25 mouse cellular contexts compared by ENCODE assay signal in genomic region chr17:80427966-80428365, GRCm38 (mm10). TPM values are rescaled to one million over a fixed set of nuclear protein-coding genes. Genes with fewer than 3 reads are reported as not detected.
A peak's percentile ranks its signal among the peaks of the same experiment; 100 is the strongest.
DNase-seq lines count a peak whose midpoint lies in the region; ATAC-seq and TF ChIP-seq lines count a peak whose summit lies in the region.
"Had no signal": no experiment of that assay in that cellular context is flagged by ENCODE, and none has a peak within 500 bp of the region (broad histone marks: within the 10 kb centered on the region; RNA-seq: fewer than 3 reads in every experiment).

No protein-coding gene starts in this region.

- peaks cover 17% of the 10 kb centered on the region; the same call in 1 of the 2 replicates for H3K4me1 ChIP-seq in heart, embryonic 12.5 days (replicated peaks)
- no peaks in the 10 kb centered on the region; the same call in 1 of the 2 replicates for H3K4me1 ChIP-seq in kidney, postnatal 0 days (replicated peaks; ENCODE audit: insufficient read depth, low read length)
- H3K4me1 ChIP-seq in kidney, embryonic 14.5 days (ENCODE audit: control insufficient read depth, insufficient read depth, low read length) = no peaks in the 10 kb centered on the region
- no peaks in the 10 kb centered on the region for H3K4me1 ChIP-seq in midbrain, embryonic 14.5 days (ENCODE audit: control insufficient read depth, insufficient read depth, low read length)
- H3K4me1 ChIP-seq in midbrain, embryonic 11.5 days (ENCODE audit: control insufficient read depth, insufficient read depth, low read length) = no peaks in the 10 kb centered on the region
- H3K4me1 ChIP-seq: forebrain, embryonic 13.5 days; hindbrain, embryonic 12.5 days had no signal

- 69% methylated on average over 2 of the region's 2 CpGs for WGBS in heart, embryonic 12.5 days
- 60% methylated on average over 2 of the region's 2 CpGs for WGBS in kidney, postnatal 0 days
- 74% methylated on average over 2 of the region's 2 CpGs for WGBS in kidney, embryonic 14.5 days
- WGBS in midbrain, embryonic 14.5 days = 57% methylated on average over 2 of the region's 2 CpGs
- 85% methylated on average over 2 of the region's 2 CpGs for WGBS in midbrain, embryonic 11.5 days

- no peak for TF ChIP-seq CTCF in kidney, postnatal 0 days (IDR thresholded peaks at IDR 0.05; ENCODE audit: low read depth)

- no peak overlapping the region for H3K4me2 ChIP-seq in heart, embryonic 12.5 days
- no peak overlapping the region for H3K4me2 ChIP-seq in kidney, postnatal 0 days (ENCODE audit: low read length)
- H3K4me2 ChIP-seq in kidney, embryonic 14.5 days (replicated peaks; ENCODE audit: low read depth, low read length) = no peak overlapping the region
- no peak overlapping the region for H3K4me2 ChIP-seq in midbrain, embryonic 14.5 days (ENCODE audit: low read length)
- H3K4me2 ChIP-seq in midbrain, embryonic 11.5 days = no peak overlapping the region
- H3K4me2 ChIP-seq: forebrain, embryonic 13.5 days; heart, embryonic 13.5 days; hindbrain, embryonic 12.5 days; neural tube, embryonic 15.5 days had no signal

- H3K27ac ChIP-seq in heart, embryonic 12.5 days (ENCODE audit: poor library complexity, severe bottlenecking) = no peak overlapping the region
- H3K27ac ChIP-seq in kidney, postnatal 0 days = peak overlapping the region; percentile 54; the same call in 1 of the 2 replicates
- H3K27ac ChIP-seq in kidney, embryonic 14.5 days (ENCODE audit: low read depth, low read length) = no peak overlapping the region
- no peak overlapping the region for H3K27ac ChIP-seq in midbrain, embryonic 14.5 days (replicated peaks; ENCODE audit: low read depth, low read length)
- no peak overlapping the region for H3K27ac ChIP-seq in midbrain, embryonic 11.5 days (ENCODE audit: low read depth, low read length)
- H3K27ac ChIP-seq: forebrain, embryonic 13.5 days; hindbrain, embryonic 12.5 days; liver, embryonic 14.5 days; neural tube, embryonic 15.5 days had no signal

- H3K4me3 ChIP-seq in heart, embryonic 12.5 days = no peak overlapping the region
- H3K4me3 ChIP-seq in kidney, postnatal 0 days (replicated peaks; ENCODE audit: low read depth, low read length) = no peak overlapping the region
- H3K4me3 ChIP-seq in kidney, embryonic 14.5 days (ENCODE audit: low read length) = no peak overlapping the region
- H3K4me3 ChIP-seq in midbrain, embryonic 14.5 days (replicated peaks; ENCODE audit: low read depth, low read length) = no peak overlapping the region
- H3K4me3 ChIP-seq in midbrain, embryonic 11.5 days (ENCODE audit: low read depth, low read length) = no peak overlapping the region
- H3K4me3 ChIP-seq: forebrain, embryonic 13.5 days; heart, embryonic 13.5 days; hindbrain, embryonic 12.5 days; neural tube, embryonic 15.5 days had no signal

- ATAC-seq in heart, embryonic 12.5 days (ENCODE audit: insufficient number of reproducible peaks, low FRiP score) = no peak
- ATAC-seq in kidney, postnatal 0 days (replicated peaks; ENCODE audit: low FRiP score, low read depth) = no peak
- no peak for ATAC-seq in kidney, embryonic 14.5 days (ENCODE audit: low FRiP score, low TSS enrichment)
- ATAC-seq in midbrain, embryonic 14.5 days (ENCODE audit: low FRiP score, low TSS enrichment) = no peak
- ATAC-seq in midbrain, embryonic 11.5 days (ENCODE audit: low FRiP score) = no peak
- ATAC-seq in megakaryocyte-erythroid progenitor cell, adult 5-6 weeks (replicated peaks; ENCODE audit: low FRiP score, low TSS enrichment, poor library complexity, severe bottlenecking) = no peak
- ATAC-seq: forebrain, embryonic 13.5 days; midbrain, embryonic 16.5 days had no signal

- peak; percentile 36 for DNase-seq in heart, adult 8-10 months (ENCODE audit: low spot score)
- DNase-seq in kidney, postnatal 0 days (ENCODE audit: low spot score) = peak; percentile 28
- DNase-seq in midbrain, embryonic 14.5 days = peak; percentile 7
- no peak for DNase-seq in midbrain, embryonic 11.5 days (ENCODE audit: low spot score, missing footprints)
- DNase-seq: adrenal gland, postnatal 25 days; cerebellum, adult 18-20 months; cerebellum, postnatal 25 days; gastrocnemius, postnatal 14 days; right cerebral cortex, postnatal 14 days; thymus, postnatal 4 days had no signal

- no peaks in the 10 kb centered on the region for H3K27me3 ChIP-seq in heart, embryonic 12.5 days (replicated peaks)
- no peaks in the 10 kb centered on the region for H3K27me3 ChIP-seq in kidney, postnatal 0 days (ENCODE audit: insufficient read depth, low read length)
- H3K27me3 ChIP-seq in kidney, embryonic 14.5 days (ENCODE audit: control insufficient read depth, insufficient read depth, low read length) = no peaks in the 10 kb centered on the region
- no peaks in the 10 kb centered on the region for H3K27me3 ChIP-seq in midbrain, embryonic 14.5 days (ENCODE audit: control insufficient read depth, insufficient read depth, low read length)
- no peaks in the 10 kb centered on the region for H3K27me3 ChIP-seq in midbrain, embryonic 11.5 days (ENCODE audit: control insufficient read depth, insufficient read depth, low read length)
- H3K27me3 ChIP-seq: CH12.LX; forebrain, embryonic 13.5 days; heart, embryonic 13.5 days; hindbrain, embryonic 12.5 days; neural tube, embryonic 15.5 days had no signal

- no peak overlapping the region for H3K9ac ChIP-seq in heart, embryonic 12.5 days
- no peak overlapping the region for H3K9ac ChIP-seq in kidney, postnatal 0 days (ENCODE audit: low read depth, low read length)
- no peak overlapping the region for H3K9ac ChIP-seq in kidney, embryonic 14.5 days (ENCODE audit: low read depth, low read length)
- H3K9ac ChIP-seq in midbrain, embryonic 14.5 days (replicated peaks; ENCODE audit: low read length) = no peak overlapping the region
- no peak overlapping the region for H3K9ac ChIP-seq in midbrain, embryonic 11.5 days (ENCODE audit: low read length)
- H3K9ac ChIP-seq: forebrain, embryonic 13.5 days; hindbrain, embryonic 12.5 days; liver, embryonic 14.5 days; neural tube, embryonic 15.5 days had no signal

- no peaks in the 10 kb centered on the region for H3K9me3 ChIP-seq in heart, embryonic 12.5 days (replicated peaks)
- no peaks in the 10 kb centered on the region for H3K9me3 ChIP-seq in kidney, postnatal 0 days (replicated peaks; ENCODE audit: low read length)
- H3K9me3 ChIP-seq in kidney, embryonic 14.5 days (ENCODE audit: control insufficient read depth, low read length) = no peaks in the 10 kb centered on the region
- no peaks in the 10 kb centered on the region for H3K9me3 ChIP-seq in midbrain, embryonic 14.5 days (ENCODE audit: control insufficient read depth, low read length)
- H3K9me3 ChIP-seq in midbrain, embryonic 11.5 days (ENCODE audit: control insufficient read depth, low read length) = no peaks in the 10 kb centered on the region
- H3K9me3 ChIP-seq: forebrain, embryonic 13.5 days; heart, embryonic 13.5 days; hindbrain, embryonic 12.5 days; neural tube, embryonic 15.5 days had no signal

- peaks cover 11% of the 10 kb centered on the region for H3K36me3 ChIP-seq in heart, embryonic 12.5 days
- peaks cover under 1% of the 10 kb centered on the region for H3K36me3 ChIP-seq in kidney, postnatal 0 days (ENCODE audit: insufficient read depth, low read length)
- peaks cover 14% of the 10 kb centered on the region for H3K36me3 ChIP-seq in kidney, embryonic 14.5 days (ENCODE audit: control insufficient read depth, insufficient read depth, low read length)
- H3K36me3 ChIP-seq in midbrain, embryonic 14.5 days (ENCODE audit: control insufficient read depth, insufficient read depth, low read length) = peaks cover 22% of the 10 kb centered on the region
- H3K36me3 ChIP-seq in midbrain, embryonic 11.5 days (ENCODE audit: control insufficient read depth, insufficient read depth, low read length) = peaks cover under 1% of the 10 kb centered on the region; the same call in 1 of the 2 replicates

RNA-seq across cellular contexts. Expression of gene Sos1, which starts 52.3 kb away (rescaled TPM):
- total RNA-seq in heart, adult 8-10 months (2022) = 10 to 100 TPM; 10.6 to 13.2 (median 12.2) TPM
- 4.8 and 5.4 TPM in 2 replicates for polyA plus RNA-seq in heart, embryonic 12.5 days (2016; fragmentation: Nextera tagmentation; extraction: Ambion mirVana)
- 4.3 and 4.8 TPM in 2 replicates for polyA plus RNA-seq in kidney, postnatal 0 days (2015; fragmentation: Nextera tagmentation; extraction: Ambion mirVana)
- polyA plus RNA-seq in kidney, embryonic 14.5 days (2014; fragmentation: Nextera tagmentation; extraction: Ambion mirVana) = 8.6 and 9.2 TPM in 2 replicates
- 14.1 and 14.8 TPM in 2 replicates for polyA plus RNA-seq in midbrain, embryonic 14.5 days (2014; fragmentation: Nextera tagmentation; extraction: Ambion mirVana)
- 8.6 and 8.9 TPM in 2 replicates for polyA plus RNA-seq in midbrain, embryonic 11.5 days (2014; fragmentation: Nextera tagmentation; extraction: Ambion mirVana)
- total RNA-seq in megakaryocyte-erythroid progenitor cell, adult 5-6 weeks (2014; fragmentation: Nextera tagmentation) = 25.0 and 31.3 TPM in 2 replicates
- total RNA-seq in megakaryocyte-erythroid progenitor cell, adult 5-6 weeks (2017) = 16.2 and 17.4 TPM in 2 replicates

RNA-seq across cellular contexts. Expression of gene Gm10190, which starts 54.6 kb away (rescaled TPM):
- total RNA-seq in heart, adult 8-10 months (2022) = not detected
- 1.1 and 2.4 TPM in 2 replicates for polyA plus RNA-seq in heart, embryonic 12.5 days (2016; fragmentation: Nextera tagmentation; extraction: Ambion mirVana)
- 2.6 and 2.8 TPM in 2 replicates for polyA plus RNA-seq in kidney, postnatal 0 days (2015; fragmentation: Nextera tagmentation; extraction: Ambion mirVana)
- 1.1 and 2.1 TPM in 2 replicates for polyA plus RNA-seq in kidney, embryonic 14.5 days (2014; fragmentation: Nextera tagmentation; extraction: Ambion mirVana)
- 1.3 and 2.7 TPM in 2 replicates for polyA plus RNA-seq in midbrain, embryonic 14.5 days (2014; fragmentation: Nextera tagmentation; extraction: Ambion mirVana)
- 0.72 and 1.1 TPM in 2 replicates for polyA plus RNA-seq in midbrain, embryonic 11.5 days (2014; fragmentation: Nextera tagmentation; extraction: Ambion mirVana)
- not detected in 2 replicates for total RNA-seq in megakaryocyte-erythroid progenitor cell, adult 5-6 weeks (2014; fragmentation: Nextera tagmentation)
- not detected in 2 replicates for total RNA-seq in megakaryocyte-erythroid progenitor cell, adult 5-6 weeks (2017)
- total RNA-seq: adrenal gland, postnatal 25 days; CH12.LX; gastrocnemius, postnatal 14 days; megakaryocyte, adult 5-6 weeks; MEL had no signal
- polyA plus RNA-seq: frontal cortex, adult 2 months; large intestine, adult 2 months; liver, embryonic 14.5 days; spleen, adult 2 months had no signal
